7 mouse cellular contexts compared by ENCODE assay signal in genomic region chr17:13008528-13008927, GRCm38 (mm10). TPM values are rescaled to one million over a fixed set of nuclear protein-coding genes. Genes with fewer than 3 reads are reported as not detected.
A peak's percentile ranks its signal among the peaks of the same experiment; 100 is the strongest.
DNase-seq lines count a peak whose midpoint lies in the region; ATAC-seq and TF ChIP-seq lines count a peak whose summit lies in the region.

No protein-coding gene starts in this region.

- no peak for TF ChIP-seq CTCF in E14TG2a.4 (conservative IDR thresholded peaks at IDR 0.05; ENCODE audit: low read length)

- peaks cover 63% of the 10 kb centered on the region for H3K4me1 ChIP-seq in E14TG2a.4 (replicated peaks; ENCODE audit: low read depth, low read length)
- H3K4me1 ChIP-seq in forebrain, embryonic 11.5 days (replicated peaks; ENCODE audit: control insufficient read depth, insufficient read depth, low read length) = peaks cover 5% of the 10 kb centered on the region; the same call in 1 of the 2 replicates
- peaks cover 10% of the 10 kb centered on the region for H3K4me1 ChIP-seq in intestine, embryonic 14.5 days (replicated peaks; ENCODE audit: control insufficient read depth, insufficient read depth, low read length)
- peaks cover 30% of the 10 kb centered on the region for H3K4me1 ChIP-seq in liver, embryonic 15.5 days (replicated peaks)
- peaks cover 20% of the 10 kb centered on the region for H3K4me1 ChIP-seq in neural tube, embryonic 13.5 days (replicated peaks)

- H3K27me3 ChIP-seq in E14TG2a.4 (ENCODE audit: insufficient read depth, low read length) = no peaks in the 10 kb centered on the region
- H3K27me3 ChIP-seq in forebrain, embryonic 11.5 days (ENCODE audit: control insufficient read depth, insufficient read depth, low read length) = no peaks in the 10 kb centered on the region
- no peaks in the 10 kb centered on the region for H3K27me3 ChIP-seq in intestine, embryonic 14.5 days (replicated peaks; ENCODE audit: control insufficient read depth, insufficient read depth, low read length)
- no peaks in the 10 kb centered on the region for H3K27me3 ChIP-seq in liver, embryonic 15.5 days
- H3K27me3 ChIP-seq in neural tube, embryonic 13.5 days = no peaks in the 10 kb centered on the region

- DNase-seq in B cell, adult 2 months = peak; percentile 59 to 60
- peak; percentile 58 for DNase-seq in forebrain, embryonic 11.5 days (ENCODE audit: low spot score)
- DNase-seq in intestine, embryonic 14.5 days (ENCODE audit: low spot score) = no peak
- DNase-seq in layer of hippocampus, postnatal 25 days (ENCODE audit: extremely low spot score in 1 of 2, low spot score in 1 of 2) = no peak

- peak overlapping the region; percentile 98 for H3K4me3 ChIP-seq in E14TG2a.4 (replicated peaks; ENCODE audit: low read length)
- peak overlapping the region; percentile 77 for H3K4me3 ChIP-seq in forebrain, embryonic 11.5 days (ENCODE audit: low read depth, low read length)
- H3K4me3 ChIP-seq in intestine, embryonic 14.5 days (ENCODE audit: low read depth, low read length) = peak overlapping the region; percentile 52
- peak overlapping the region; percentile 88 for H3K4me3 ChIP-seq in liver, embryonic 15.5 days (replicated peaks)
- H3K4me3 ChIP-seq in neural tube, embryonic 13.5 days = peak overlapping the region; percentile 90

- peak overlapping the region; percentile 67 for H3K9ac ChIP-seq in forebrain, embryonic 11.5 days (ENCODE audit: low read length)
- H3K9ac ChIP-seq in intestine, embryonic 14.5 days (ENCODE audit: low read length) = peak overlapping the region; percentile 40
- peak overlapping the region; percentile 88 for H3K9ac ChIP-seq in liver, embryonic 15.5 days
- H3K9ac ChIP-seq in neural tube, embryonic 13.5 days = peak overlapping the region; percentile 86

- WGBS in forebrain, embryonic 11.5 days = 3% methylated on average over 10 of the region's 10 CpGs
- 5% methylated on average over 10 of the region's 10 CpGs for WGBS in intestine, embryonic 14.5 days
- 2% methylated on average over 10 of the region's 10 CpGs for WGBS in liver, embryonic 15.5 days (ENCODE audit: insufficient replicate concordance)
- WGBS in neural tube, embryonic 13.5 days = 2% methylated on average over 10 of the region's 10 CpGs

- no peak for ATAC-seq in forebrain, embryonic 11.5 days (replicated peaks; ENCODE audit: low FRiP score)
- no peak for ATAC-seq in intestine, embryonic 14.5 days (replicated peaks; ENCODE audit: low FRiP score, low TSS enrichment, low read depth)
- no peak for ATAC-seq in liver, embryonic 15.5 days (ENCODE audit: insufficient read depth)
- ATAC-seq in neural tube, embryonic 13.5 days (ENCODE audit: low read depth) = peak; percentile 9; the same call in 1 of the 2 replicates

- H3K27ac ChIP-seq in forebrain, embryonic 11.5 days (ENCODE audit: low read depth, low read length) = peak overlapping the region; percentile 62
- peak overlapping the region; percentile 54; the same call in 1 of the 2 replicates for H3K27ac ChIP-seq in intestine, embryonic 14.5 days (ENCODE audit: low read depth)
- H3K27ac ChIP-seq in liver, embryonic 15.5 days (replicated peaks) = peak overlapping the region; percentile 94
- H3K27ac ChIP-seq in neural tube, embryonic 13.5 days (replicated peaks) = peak overlapping the region; percentile 91

- no peaks in the 10 kb centered on the region for H3K9me3 ChIP-seq in E14TG2a.4 (ENCODE audit: low read length)
- H3K9me3 ChIP-seq in forebrain, embryonic 11.5 days (ENCODE audit: control insufficient read depth, low read length) = no peaks in the 10 kb centered on the region
- no peaks in the 10 kb centered on the region for H3K9me3 ChIP-seq in intestine, embryonic 14.5 days (ENCODE audit: control insufficient read depth, low read length)
- no peaks in the 10 kb centered on the region for H3K9me3 ChIP-seq in liver, embryonic 15.5 days (replicated peaks)
- H3K9me3 ChIP-seq in neural tube, embryonic 13.5 days = no peaks in the 10 kb centered on the region

- peaks cover 38% of the 10 kb centered on the region for H3K36me3 ChIP-seq in E14TG2a.4 (ENCODE audit: insufficient read depth, low read length)
- H3K36me3 ChIP-seq in forebrain, embryonic 11.5 days (ENCODE audit: control insufficient read depth, insufficient read depth, low read length) = no peaks in the 10 kb centered on the region; the same call in 1 of the 2 replicates
- H3K36me3 ChIP-seq in intestine, embryonic 14.5 days (ENCODE audit: control insufficient read depth, insufficient read depth, low read length) = peaks cover 25% of the 10 kb centered on the region
- peaks cover 29% of the 10 kb centered on the region for H3K36me3 ChIP-seq in liver, embryonic 15.5 days (replicated peaks)
- peaks cover 31% of the 10 kb centered on the region for H3K36me3 ChIP-seq in neural tube, embryonic 13.5 days

- H3K4me2 ChIP-seq in forebrain, embryonic 11.5 days (ENCODE audit: low read depth, low read length, severe bottlenecking) = peak overlapping the region; percentile 73
- H3K4me2 ChIP-seq in intestine, embryonic 14.5 days (ENCODE audit: low read length) = peak overlapping the region; percentile 60
- H3K4me2 ChIP-seq in liver, embryonic 15.5 days = peak overlapping the region; percentile 93
- H3K4me2 ChIP-seq in neural tube, embryonic 13.5 days = peak overlapping the region; percentile 89

RNA-seq across cellular contexts. Expression of gene Sod2, which starts 1.9 kb away (rescaled TPM):
- polyA plus RNA-seq in forebrain, embryonic 11.5 days (2014; fragmentation: Nextera tagmentation; extraction: Ambion mirVana) = 107 and 115 TPM in 2 replicates
- polyA plus RNA-seq in intestine, embryonic 14.5 days (2014; fragmentation: Nextera tagmentation; extraction: Ambion mirVana) = 141 and 149 TPM in 2 replicates
- polyA plus RNA-seq in liver, embryonic 15.5 days (2015; fragmentation: Nextera tagmentation; extraction: Ambion mirVana) = 113 and 120 TPM in 2 replicates
- polyA plus RNA-seq in neural tube, embryonic 13.5 days (2015; fragmentation: Nextera tagmentation; extraction: Ambion mirVana) = 116 and 132 TPM in 2 replicates
- total RNA-seq in layer of hippocampus, postnatal 25 days (2021) = 100 to 1,000 TPM; 243 to 274 TPM

RNA-seq across cellular contexts. Expression of gene Wtap, which starts 14.6 kb away (rescaled TPM):
- 140 and 141 TPM in 2 replicates for polyA plus RNA-seq in forebrain, embryonic 11.5 days (2014; fragmentation: Nextera tagmentation; extraction: Ambion mirVana)
- polyA plus RNA-seq in intestine, embryonic 14.5 days (2014; fragmentation: Nextera tagmentation; extraction: Ambion mirVana) = 121 and 131 TPM in 2 replicates
- 37.1 and 41.9 TPM in 2 replicates for polyA plus RNA-seq in liver, embryonic 15.5 days (2015; fragmentation: Nextera tagmentation; extraction: Ambion mirVana)
- 136 and 148 TPM in 2 replicates for polyA plus RNA-seq in neural tube, embryonic 13.5 days (2015; fragmentation: Nextera tagmentation; extraction: Ambion mirVana)
- total RNA-seq in layer of hippocampus, postnatal 25 days (2021) = 10 to 100 TPM; 51.6 to 56.7 TPM

RNA-seq across cellular contexts. Expression of gene Gpr31b, which starts 43.6 kb away (rescaled TPM):
- 0.23 TPM in 1 of 2 replicates, not detected in the other for polyA plus RNA-seq in forebrain, embryonic 11.5 days (2014; fragmentation: Nextera tagmentation; extraction: Ambion mirVana)
- polyA plus RNA-seq in intestine, embryonic 14.5 days (2014; fragmentation: Nextera tagmentation; extraction: Ambion mirVana) = 0.27 TPM in 1 of 2 replicates, not detected in the other
- not detected in 2 replicates for polyA plus RNA-seq in liver, embryonic 15.5 days (2015; fragmentation: Nextera tagmentation; extraction: Ambion mirVana)
- not detected in 2 replicates for polyA plus RNA-seq in neural tube, embryonic 13.5 days (2015; fragmentation: Nextera tagmentation; extraction: Ambion mirVana)
- total RNA-seq in layer of hippocampus, postnatal 25 days (2021) = not detected

RNA-seq across cellular contexts. Expression of gene Acat2, which starts 48.0 kb away (rescaled TPM):
- 324 and 345 TPM in 2 replicates for polyA plus RNA-seq in forebrain, embryonic 11.5 days (2014; fragmentation: Nextera tagmentation; extraction: Ambion mirVana)
- polyA plus RNA-seq in intestine, embryonic 14.5 days (2014; fragmentation: Nextera tagmentation; extraction: Ambion mirVana) = 141 and 151 TPM in 2 replicates
- 93.7 and 101 TPM in 2 replicates for polyA plus RNA-seq in liver, embryonic 15.5 days (2015; fragmentation: Nextera tagmentation; extraction: Ambion mirVana)
- polyA plus RNA-seq in neural tube, embryonic 13.5 days (2015; fragmentation: Nextera tagmentation; extraction: Ambion mirVana) = 306 and 330 TPM in 2 replicates
- total RNA-seq in layer of hippocampus, postnatal 25 days (2021) = 10 to 100 TPM; 53.6 to 56.1 TPM

RNA-seq across cellular contexts. Expression of gene Tcp10b, which starts 52.4 kb away (rescaled TPM):
- polyA plus RNA-seq in forebrain, embryonic 11.5 days (2014; fragmentation: Nextera tagmentation; extraction: Ambion mirVana) = 0.16 TPM in 1 of 2 replicates, not detected in the other
- 0.09 and 0.31 TPM in 2 replicates for polyA plus RNA-seq in intestine, embryonic 14.5 days (2014; fragmentation: Nextera tagmentation; extraction: Ambion mirVana)
- polyA plus RNA-seq in liver, embryonic 15.5 days (2015; fragmentation: Nextera tagmentation; extraction: Ambion mirVana) = not detected in 2 replicates
- 0.33 TPM in 1 of 2 replicates, not detected in the other for polyA plus RNA-seq in neural tube, embryonic 13.5 days (2015; fragmentation: Nextera tagmentation; extraction: Ambion mirVana)
- under 1 TPM; 0.20 to 0.82 TPM for total RNA-seq in layer of hippocampus, postnatal 25 days (2021)

Comparison
In these comparisons a context has a peak if more than half of its experiments do, and no peak if none do; other contexts are left out.
1. DNase-seq: peak in B cell, adult 2 months (2 of 2) and forebrain, embryonic 11.5 days (single experiment); none in intestine, embryonic 14.5 days (single experiment) and layer of hippocampus, postnatal 25 days (0 of 2).
2. Peak in every context shown above with its lines, with median percentiles within 50 percentile points of each other: H3K4me3 ChIP-seq, H3K27ac ChIP-seq, H3K4me2 ChIP-seq and H3K9ac ChIP-seq.